Mouse (Mus musculus): ENCODE measurements at regions not wholly inside any gene's neighbourhood (a gene's known extent, or its start where the extent isn't known, plus 50 kb on each side); places are given as distances from the start of the nearest gene placed in this dataset.

DNA sequence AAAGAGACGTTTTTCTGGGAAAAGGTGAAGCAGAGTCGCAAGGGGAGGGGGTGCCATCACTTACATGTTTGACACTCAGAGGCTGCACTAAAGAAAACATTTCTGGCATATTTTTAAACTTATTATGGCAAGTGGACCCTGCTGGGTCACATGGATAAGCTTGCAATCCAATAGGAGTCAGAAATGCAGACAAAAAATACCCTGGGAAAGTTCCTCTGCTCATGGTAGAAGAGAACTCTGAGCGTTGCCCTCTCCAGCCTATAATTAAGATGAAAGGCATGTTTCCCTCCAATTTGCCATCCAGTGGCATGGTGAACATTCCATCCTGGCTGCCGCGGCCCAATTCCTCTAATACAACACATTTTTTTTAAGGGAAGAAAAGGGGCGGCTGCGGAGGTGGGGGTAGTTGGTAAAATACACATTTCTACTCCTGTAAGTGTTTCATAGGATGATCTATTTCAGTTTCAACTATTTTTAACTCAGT lies 250.6 kb downstream of the Tgfb2 start:
- TF ChIP-seq GATA1 (IDR thresholded peaks at IDR 0.05; ENCODE audit: borderline replicate concordance, low read length) (no peak), FLI1 (IDR thresholded peaks at IDR 0.05; ENCODE audit: low read length) (no peak)

Data from megakaryocyte, embryonic 14.5 days (primary cell).